Mouse (Mus musculus) midbrain, embryonic 15.5 days (tissue): ENCODE results near the gene Sult1c2. TPM values are rescaled to one million over a fixed set of nuclear protein-coding genes. Genes with fewer than 3 reads are reported as not detected.

Experiments used
- polyA plus RNA-seq: library from polyadenylated mRNA; unstranded; fragments of >200 nt; fragmentation: Nextera tagmentation; extraction: Ambion mirVana; gene quantifications from 2 replicates; pipeline ENCODE4 v1.2.1, GENCODE M21; 2015

Gene Sult1c2
- polyA plus RNA-seq, 1 experiment from 2014 or later: not detected

Other genes starting within 250 kb of the Sult1c2 start
- gene Sgo1, start 157.0 kb downstream of the Sult1c2 start, polyA plus RNA-seq: 4.1 and 4.7 TPM in 2 replicates
- gene Sult1c1, start 144.3 kb upstream of the Sult1c2 start, polyA plus RNA-seq: not detected in 2 replicates